Mouse (Mus musculus) myocyte (in vitro differentiated cells): ENCODE data around the gene Ccl6.

Experiments used
- CEBPB ChIP-seq: IDR thresholded peaks from 2 replicates; pipeline ENCODE4 v1.6.1; 2011; ENCODE audit warnings: mild to moderate bottlenecking, moderate library complexity; ENCODE audit not compliant: poor library complexity, insufficient read depth, severe bottlenecking
- MAX ChIP-seq: IDR thresholded peaks from one replicate; pipeline ENCODE4 v1.6.1; 2011; ENCODE audit warnings: low read depth, mild to moderate bottlenecking, control low read depth
- POLR2A ChIP-seq: IDR thresholded peaks from one replicate; pipeline ENCODE4 v1.6.1; 2011; ENCODE audit warnings: low read depth, mild to moderate bottlenecking, control low read depth, moderate library complexity; ENCODE audit not compliant: insufficient read length
- POLR2AphosphoS2 ChIP-seq: IDR thresholded peaks from one replicate; pipeline ENCODE4 v1.6.1; 2011; ENCODE audit warnings: low read depth, control low read depth; ENCODE audit not compliant: insufficient read length
- TCF12 ChIP-seq: IDR thresholded peaks from one replicate; pipeline ENCODE4 v1.6.1; 2011; ENCODE audit warnings: mild to moderate bottlenecking, control low read depth; ENCODE audit not compliant: poor library complexity, insufficient read depth, severe bottlenecking
- USF1 ChIP-seq: IDR thresholded peaks from one replicate; pipeline ENCODE4 v1.6.1; 2011; ENCODE audit warnings: low read depth, mild to moderate bottlenecking, control low read depth, moderate library complexity

GRCm38 (mm10) chr11:83584232-83584631, 8.7 kb downstream of the Ccl6 start:
- TF ChIP-seq TCF12 (no peak), CEBPB (no peak), POLR2A (no peak), MAX (no peak), USF1 (no peak), POLR2AphosphoS2 (no peak)
